Mouse (Mus musculus) liver, embryonic 14.5 days (tissue): ENCODE data around the gene Npy5r. TPM values are rescaled to one million over a fixed set of nuclear protein-coding genes. Genes with fewer than 3 reads are reported as not detected.

ENCODE experiments used
- ATAC-seq: fragments of 200-750 bp; cut with Nextera tagmentation; 2 replicates; pipeline ENCODE4 v1.8.0; 2017; ENCODE audit warnings: moderate number of reproducible peaks, mild to moderate bottlenecking, moderate library complexity; ENCODE audit not compliant: insufficient read depth
- DNase-seq, 3 experiments: peaks; one replicate each; pipeline ENCODE4 v3.0.0-alpha.2; 2012 to 2013; ENCODE audit warnings: low read depth in 3 of 3, low spot score in 3 of 3
- H3K27ac ChIP-seq: fragments of 300-500 bp; sonication (generic); 2 replicates; pipeline ENCODE4 v1.5.1; 2014; ENCODE audit warnings: moderate library complexity, mild to moderate bottlenecking, control low read depth, inconsistent platforms
- H3K27me3 ChIP-seq: fragments of 300-500 bp; sonication (generic); 2 replicates; pipeline ENCODE4 v1.6.1; 2014; ENCODE audit warnings: mild to moderate bottlenecking, low read length, moderate library complexity; ENCODE audit not compliant: control insufficient read depth, insufficient read depth
- H3K36me3 ChIP-seq: fragments of 300-500 bp; sonication (generic); replicated peaks from 2 replicates; pipeline ENCODE4 v1.6.1; 2014; ENCODE audit warnings: low read depth; ENCODE audit not compliant: control insufficient read depth, insufficient read depth
- H3K4me1 ChIP-seq, 2 experiments: fragments of 200-500 bp in 1 of 2; fragments of 300-500 bp in 1 of 2; sonication (generic) in 1 of 2; replicated peaks; 2 replicates each; pipeline ENCODE4 v1.6.1; 2012 to 2014; ENCODE audit warnings: antibody characterized with exemption in 1 of 2, inconsistent platforms in 1 of 2, low read length in 1 of 2; ENCODE audit not compliant: control insufficient read depth in 2 of 2, insufficient read depth in 2 of 2
- H3K4me2 ChIP-seq: fragments of 300-500 bp; sonication (generic); 2 replicates; pipeline ENCODE4 v1.6.1; 2014; ENCODE audit warnings: low read depth, mild to moderate bottlenecking, control low read depth, moderate library complexity
- H3K4me3 ChIP-seq, 2 experiments: fragments of 200-500 bp in 1 of 2; fragments of 300-500 bp in 1 of 2; sonication (generic) in 1 of 2; 2 replicates each; pipeline ENCODE4 v1.5.1; 2012 to 2014; ENCODE audit warnings: low read depth in 2 of 2, low read length in 2 of 2, mild to moderate bottlenecking in 2 of 2, control low read depth in 1 of 2, inconsistent platforms in 1 of 2, moderate library complexity in 1 of 2; ENCODE audit not compliant: insufficient read depth in 1 of 2
- H3K9ac ChIP-seq: fragments of 300-500 bp; sonication (generic); replicated peaks from 2 replicates; pipeline ENCODE4 v1.6.1; 2014; ENCODE audit warnings: mild to moderate bottlenecking, control low read depth, moderate library complexity
- H3K9me3 ChIP-seq: fragments of 300-500 bp; sonication (generic); 2 replicates; pipeline ENCODE4 v1.6.1; 2016; ENCODE audit warnings: low read length, mixed read lengths; ENCODE audit not compliant: control insufficient read depth
- CTCF ChIP-seq: IDR thresholded peaks from 2 replicates; pipeline ENCODE4 v1.5.1; 2016; ENCODE audit warnings: antibody characterized with exemption, low read depth, control low read depth
- EP300 ChIP-seq: IDR thresholded peaks from 2 replicates; pipeline ENCODE4 v1.6.1; 2016; ENCODE audit warnings: antibody characterized with exemption, low read depth
- WGBS: fragments of 180-500 bp; shearing (Covaris S2); extraction: QIAGEN DNeasy Blood & Tissue Kit; methylation state at CpG from one replicate; pipeline ENCODE4 v1.1.7; 2014; ENCODE audit not compliant: insufficient replicate concordance; 5-methylcytosine and 5-hydroxymethylcytosine counted together
- polyA plus RNA-seq, 2 experiments: library from polyadenylated mRNA; depleted of rRNA in 1 of 2; stranded (reverse) in 1 of 2; unstranded in 1 of 2; fragments of >200 nt; fragmentation: Nextera tagmentation in 1 of 2; extraction: Ambion mirVana in 1 of 2; gene quantifications; 2 replicates each; pipeline versions ENCODE4 v1.2.1 to v1.2.3; 2012 to 2014

Gene Npy5r
- polyA plus RNA-seq (2012; rRNA removed) (not detected in 2 replicates), polyA plus RNA-seq (2014; fragmentation: Nextera tagmentation; extraction: Ambion mirVana) (not detected in 2 replicates)

GRCm38 (mm10) chr8:66687511-66688329 is at the start of gene Npy5r:
Npy5r (minus strand) TSS chr8:66688128.
- no peaks in the 10 kb centered on the region for H3K9me3 ChIP-seq
- H3K27ac ChIP-seq = no peak within 1 kb of the TSS
- no peak within 1 kb of the TSS for H3K4me3 ChIP-seq
- no peak for DNase-seq
- H3K36me3 ChIP-seq = no peaks in the 10 kb centered on the region
- WGBS = 4% methylated on average over 42 of the region's 43 CpGs
- H3K27me3 ChIP-seq = peaks cover 7% of the 10 kb centered on the region
- H3K9ac ChIP-seq = no peak within 1 kb of the TSS
- H3K4me2 ChIP-seq = no peak within 1 kb of the TSS
- TF ChIP-seq CTCF (no peak), EP300 (no peak)
- no peaks in the 10 kb centered on the region for H3K4me1 ChIP-seq
- no peak for ATAC-seq

GRCm38 (mm10) chr8:66731957-66732356 is 44.0 kb upstream of the Npy5r start:
- Histone ChIP-seq H3K9ac (no peak overlapping the region), H3K27ac (no peak overlapping the region), H3K36me3 (no peaks in the 10 kb centered on the region), H3K9me3 (no peaks in the 10 kb centered on the region), H3K27me3 (no peaks in the 10 kb centered on the region), H3K4me2 (no peak overlapping the region), H3K4me3 (no peak overlapping the region), H3K4me1 (no peaks in the 10 kb centered on the region)
- WGBS = 39% methylated on average over 5 of the region's 5 CpGs
- ATAC-seq = no peak
- no peak for DNase-seq
- TF ChIP-seq CTCF (no peak), EP300 (no peak)

GRCm38 (mm10) chr8:66729446-66729845 is 41.5 kb upstream of the Npy5r start:
- DNase-seq (no peak), ATAC-seq (no peak)
- Histone ChIP-seq H3K4me2 (no peak overlapping the region), H3K4me3 (no peak overlapping the region), H3K27me3 (no peaks in the 10 kb centered on the region), H3K4me1 (no peaks in the 10 kb centered on the region), H3K27ac (no peak overlapping the region), H3K36me3 (no peaks in the 10 kb centered on the region), H3K9ac (no peak overlapping the region), H3K9me3 (no peaks in the 10 kb centered on the region)
- TF ChIP-seq EP300 = no peak
- TF ChIP-seq CTCF = no peak
- WGBS = 36% methylated on average over 7 of the region's 7 CpGs

GRCm38 (mm10) chr8:66722835-66723234 is 34.9 kb upstream of the Npy5r start:
- 50% methylated on average over 2 of the region's 2 CpGs for WGBS
- no peak for TF ChIP-seq EP300
- TF ChIP-seq CTCF = no peak
- no peak for ATAC-seq
- Histone ChIP-seq H3K9ac (no peak overlapping the region), H3K4me1 (no peaks in the 10 kb centered on the region), H3K4me2 (no peak overlapping the region), H3K27me3 (no peaks in the 10 kb centered on the region), H3K9me3 (no peaks in the 10 kb centered on the region), H3K4me3 (no peak overlapping the region), H3K27ac (no peak overlapping the region), H3K36me3 (no peaks in the 10 kb centered on the region)
- DNase-seq = no peak

- WGBS = 72% methylated on average over 7 of the region's 7 CpGs
- Histone ChIP-seq H3K4me2 (no peak overlapping the region), H3K4me3 (no peak overlapping the region), H3K27me3 (no peaks in the 10 kb centered on the region), H3K9ac (no peak overlapping the region), H3K27ac (no peak overlapping the region), H3K36me3 (no peaks in the 10 kb centered on the region), H3K9me3 (no peaks in the 10 kb centered on the region), H3K4me1 (no peaks in the 10 kb centered on the region)
- DNase-seq (no peak), ATAC-seq (no peak)
- no peak for TF ChIP-seq CTCF
- no peak for TF ChIP-seq EP300
These were observed 26.5 kb upstream of the Npy5r start for GRCm38 (mm10) chr8:66714324-66714975.
